Mouse (Mus musculus) cerebellum, adult 9-10 months (tissue): ENCODE measurements around the gene Ppp1r3f.

Experiments
- DNase-seq: peaks from one replicate; pipeline ENCODE4 v3.0.0; 2022

Ppp1r3f gene

GRCm38 (mm10) chrX:7524961-7525360, 49.1 kb downstream of the Ppp1r3f start:
- no peak for DNase-seq
